Mouse (Mus musculus): ENCODE data around the gene Nop16. TPM values are rescaled to one million over a fixed set of nuclear protein-coding genes. Genes with fewer than 3 reads are reported as not detected.

Gene Nop16
- polyA plus RNA-seq, 1 experiment, result 16.0 TPM

DNA sequence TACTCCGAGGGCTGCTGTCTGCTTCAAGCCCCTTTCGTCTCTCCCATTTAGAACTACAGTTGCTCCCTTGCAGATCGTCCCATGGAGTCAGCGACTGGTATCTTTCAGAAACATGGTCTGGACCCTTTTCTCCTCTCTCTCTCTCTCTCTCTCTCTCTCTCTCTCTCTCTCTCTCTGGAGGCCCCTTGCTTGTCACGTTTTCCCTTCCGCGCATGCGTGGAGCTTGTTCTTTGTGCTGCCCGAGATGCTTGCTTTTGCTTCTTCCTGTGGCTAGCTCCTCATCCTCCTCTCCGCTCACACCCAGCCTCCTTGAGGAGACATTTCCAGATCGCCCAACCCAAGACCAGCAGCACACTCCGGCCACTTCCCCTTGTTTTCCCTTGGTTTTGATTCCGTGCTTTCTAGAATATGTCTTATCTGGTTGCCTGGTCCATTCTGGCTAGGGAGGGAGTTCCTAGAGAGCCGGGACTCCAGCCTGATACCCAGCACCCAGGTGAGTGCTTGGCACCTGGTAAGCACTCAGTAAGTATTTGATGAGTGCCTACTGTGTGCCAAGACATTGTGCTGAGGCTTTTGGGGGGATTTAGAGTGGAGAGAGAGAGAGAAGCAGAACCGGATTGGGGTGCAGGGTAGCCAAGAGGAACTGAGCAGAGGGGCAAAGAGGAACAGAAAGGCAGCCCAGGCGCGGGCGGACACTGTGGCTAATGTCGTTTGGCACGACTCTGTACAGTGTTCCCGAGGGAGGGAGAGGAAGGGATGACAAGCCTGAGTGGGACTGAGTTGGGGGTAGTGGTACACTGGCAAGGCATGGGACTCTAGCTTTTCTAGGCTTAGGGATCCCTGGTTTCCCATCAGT, 12.0 kb downstream of the Nop16 start:
- H3K4me3 ChIP-seq (ENCODE audit: insufficient read depth, low read depth, low read length), result peak overlapping the region; percentile 4; the same call in 1 of the 2 replicates
- H3K4me1 ChIP-seq (ENCODE audit: control insufficient read depth, insufficient read depth, insufficient read length, low read length), result peaks cover 4% of the 10 kb centered on the region; the same call in 1 of the 2 replicates
- peak overlapping the region; percentile 64 for H3K27ac ChIP-seq (replicated peaks; ENCODE audit: low read depth, low read length)

DNA sequence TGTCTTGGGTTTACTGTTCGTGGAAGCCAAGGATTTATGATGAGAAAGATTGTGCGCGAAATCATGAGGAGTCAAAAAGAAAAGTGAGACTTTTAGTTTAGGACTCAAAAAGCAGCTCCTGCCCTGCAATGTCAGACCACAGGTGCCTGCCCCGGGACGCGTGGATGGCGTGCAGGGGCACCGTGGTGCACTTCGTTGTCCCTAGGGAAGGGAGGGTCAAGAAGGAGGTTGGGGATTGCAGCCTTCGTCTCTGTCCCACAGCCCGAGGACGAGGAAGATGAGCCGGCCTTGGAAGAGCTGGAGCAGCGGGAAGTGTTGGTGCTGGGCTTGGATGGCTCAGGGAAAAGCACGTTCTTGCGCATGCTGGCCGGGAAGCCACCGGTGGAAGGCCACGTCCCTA, 14.4 kb downstream of the Nop16 start:
- H3K4me3 ChIP-seq (ENCODE audit: insufficient read depth, low read depth, low read length), result peak overlapping the region; percentile 87
- peaks cover 4% of the 10 kb centered on the region; the same call in 1 of the 2 replicates for H3K4me1 ChIP-seq (ENCODE audit: control insufficient read depth, insufficient read depth, insufficient read length, low read length)

GRCm38 (mm10) chr13:54574854-54575481, 14.9 kb downstream of the Nop16 start, which contains the start of gene Arl10:
Gene Arl10, plus strand, starts transcription at chr13:54575015.
- Histone ChIP-seq H3K4me3 (ENCODE audit: insufficient read depth, low read depth, low read length) (peak within 1 kb of the TSS; percentile 87), H3K4me1 (ENCODE audit: control insufficient read depth, insufficient read depth, insufficient read length, low read length) (peaks cover 4% of the 10 kb centered on the region; the same call in 1 of the 2 replicates), H3K27ac (replicated peaks; ENCODE audit: low read depth, low read length) (peak within 1 kb of the TSS; percentile 56)

More for the DNA sequence above, 14.4 kb downstream of the Nop16 start:
- peak overlapping the region; percentile 56; the same call in 1 of the 2 replicates for H3K27ac ChIP-seq (replicated peaks; ENCODE audit: low read depth, low read length)

DNA sequence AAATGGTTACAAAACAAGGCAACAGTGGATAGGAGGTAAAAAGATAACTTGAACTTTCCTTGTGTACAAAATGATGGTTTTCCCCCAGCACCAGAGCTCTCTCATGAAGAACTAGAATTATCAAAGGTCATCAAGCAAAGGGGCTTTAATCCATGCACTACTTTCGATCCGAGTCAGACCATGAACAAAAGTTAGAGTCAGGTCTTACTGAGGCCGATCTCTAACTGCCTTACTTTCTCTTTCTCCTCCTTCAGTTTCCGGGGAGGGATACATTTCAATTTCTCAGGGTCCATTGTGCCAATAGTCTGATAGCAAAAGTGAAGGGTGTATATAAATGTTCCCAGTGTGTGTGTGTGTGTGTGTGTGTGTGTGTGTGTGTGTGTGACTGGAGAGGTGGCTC, 17.3 kb downstream of the Nop16 start:
- Histone ChIP-seq H3K4me3 (ENCODE audit: insufficient read depth, low read depth, low read length) (no peak overlapping the region), H3K27ac (replicated peaks; ENCODE audit: low read depth, low read length) (no peak overlapping the region), H3K4me1 (ENCODE audit: control insufficient read depth, insufficient read depth, insufficient read length, low read length) (peaks cover 4% of the 10 kb centered on the region; the same call in 1 of the 2 replicates)

- Histone ChIP-seq H3K4me1 (ENCODE audit: control insufficient read depth, insufficient read depth, insufficient read length, low read length) (peaks cover 4% of the 10 kb centered on the region; the same call in 1 of the 2 replicates), H3K27ac (replicated peaks; ENCODE audit: low read depth, low read length) (no peak overlapping the region), H3K4me3 (ENCODE audit: insufficient read depth, low read depth, low read length) (no peak overlapping the region)
Measured at GRCm38 (mm10) chr13:54571637-54572036, 18.3 kb downstream of the Nop16 start.

DNA sequence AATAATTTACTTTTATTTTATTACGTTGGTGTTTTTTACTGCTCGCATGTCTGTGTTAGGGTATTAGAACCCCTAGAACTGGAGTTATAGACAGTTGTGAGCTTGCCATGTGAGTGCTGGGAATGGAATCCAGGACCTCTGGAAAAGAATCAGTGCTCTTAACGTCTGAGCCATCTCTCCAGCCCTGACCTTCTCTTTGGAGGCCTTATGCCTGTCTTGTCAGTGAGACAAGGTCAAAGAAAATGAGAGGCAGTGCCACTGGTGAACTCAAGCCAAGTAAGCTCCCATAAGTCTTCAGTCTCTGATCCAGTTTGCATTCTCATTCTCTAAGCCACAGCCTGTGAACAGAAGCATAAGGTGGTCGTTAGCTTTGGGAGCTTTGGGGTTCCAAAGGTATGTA, 19.2 kb downstream of the Nop16 start:
- peaks cover 3% of the 10 kb centered on the region; the same call in 1 of the 2 replicates for H3K4me1 ChIP-seq (ENCODE audit: control insufficient read depth, insufficient read depth, insufficient read length, low read length)
- no peak overlapping the region for H3K27ac ChIP-seq (replicated peaks; ENCODE audit: low read depth, low read length)
- H3K4me3 ChIP-seq (ENCODE audit: insufficient read depth, low read depth, low read length), result no peak overlapping the region

GRCm38 (mm10) chr13:54569282-54569681, 20.6 kb downstream of the Nop16 start:
- Histone ChIP-seq H3K4me1 (ENCODE audit: control insufficient read depth, insufficient read depth, insufficient read length, low read length) (no peaks in the 10 kb centered on the region), H3K27ac (replicated peaks; ENCODE audit: low read depth, low read length) (no peak overlapping the region), H3K4me3 (ENCODE audit: insufficient read depth, low read depth, low read length) (no peak overlapping the region)

DNA sequence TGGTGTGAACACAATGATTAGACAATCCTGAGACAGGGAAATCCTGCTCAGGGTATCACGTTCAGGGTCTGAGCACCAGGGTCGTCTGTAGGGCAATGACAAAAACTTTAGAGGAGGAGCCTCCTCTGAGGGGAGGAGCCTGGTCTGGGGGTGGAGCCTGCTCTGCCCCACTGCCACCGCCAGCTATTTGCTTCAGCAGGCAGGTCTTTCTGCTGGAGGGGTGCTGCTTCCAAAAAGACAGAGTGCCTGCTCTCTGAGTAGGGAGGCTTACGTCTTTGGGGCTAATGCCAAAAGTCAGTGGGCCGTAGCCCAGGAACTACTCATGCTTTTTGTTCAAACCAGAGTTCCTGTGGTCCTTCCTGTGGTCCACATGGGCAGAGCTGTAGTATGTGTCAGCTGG, 21.5 kb downstream of the Nop16 start:
- Histone ChIP-seq H3K4me3 (ENCODE audit: insufficient read depth, low read depth, low read length) (no peak overlapping the region), H3K27ac (replicated peaks; ENCODE audit: low read depth, low read length) (no peak overlapping the region), H3K4me1 (ENCODE audit: control insufficient read depth, insufficient read depth, insufficient read length, low read length) (0 out of 2 replicates have a peak, but pooled peaks cover 3% of the 10 kb centered on the region)

GRCm38 (mm10) chr13:54565594-54566345, 24.1 kb downstream of the Nop16 start:
- H3K27ac ChIP-seq (replicated peaks; ENCODE audit: low read depth, low read length), result peak overlapping the region; percentile 35; the same call in 1 of the 2 replicates
- peak overlapping the region; percentile 75 for H3K4me3 ChIP-seq (ENCODE audit: insufficient read depth, low read depth, low read length)
- peaks cover 5% of the 10 kb centered on the region; the same call in 1 of the 2 replicates for H3K4me1 ChIP-seq (ENCODE audit: control insufficient read depth, insufficient read depth, insufficient read length, low read length)

DNA sequence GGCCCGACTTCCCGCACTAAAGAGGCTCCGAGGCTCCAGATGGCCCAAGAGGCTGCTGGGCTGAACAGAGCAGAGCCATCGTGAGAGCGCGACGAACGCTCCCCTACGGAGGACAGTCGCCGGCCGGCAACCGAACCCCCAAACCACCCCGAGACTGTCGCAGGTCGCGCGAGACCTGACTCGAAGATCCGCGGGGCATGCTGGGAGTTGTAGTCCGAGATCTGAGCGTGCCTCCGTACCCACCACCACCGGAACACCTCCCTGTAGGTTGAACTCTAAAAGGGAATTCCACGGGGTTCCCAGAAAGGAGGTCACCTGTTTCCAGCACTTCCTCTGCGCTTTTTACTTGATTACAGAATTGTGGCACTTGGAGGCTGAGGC, 24.7 kb downstream of the Nop16 start, which contains the start of gene 4833439L19Rik:
TSS of gene 4833439L19Rik (minus strand) at position 235 of the 381 bp plus-strand sequence.
- H3K27ac ChIP-seq (replicated peaks; ENCODE audit: low read depth, low read length), result peak within 1 kb of the TSS; percentile 53

GRCm38 (mm10) chr13:54564232-54565200, 25.4 kb downstream of the Nop16 start:
- Histone ChIP-seq H3K27ac (replicated peaks; ENCODE audit: low read depth, low read length) (peak overlapping the region; percentile 53), H3K4me3 (ENCODE audit: insufficient read depth, low read depth, low read length) (peak overlapping the region; percentile 75), H3K4me1 (ENCODE audit: control insufficient read depth, insufficient read depth, insufficient read length, low read length) (peaks cover 5% of the 10 kb centered on the region; the same call in 1 of the 2 replicates)

More for the DNA sequence above, 24.7 kb downstream of the Nop16 start, which contains the start of gene 4833439L19Rik:
- peak within 1 kb of the TSS; percentile 75 for H3K4me3 ChIP-seq (ENCODE audit: insufficient read depth, low read depth, low read length)
- H3K4me1 ChIP-seq (ENCODE audit: control insufficient read depth, insufficient read depth, insufficient read length, low read length), result peaks cover 5% of the 10 kb centered on the region; the same call in 1 of the 2 replicates

DNA sequence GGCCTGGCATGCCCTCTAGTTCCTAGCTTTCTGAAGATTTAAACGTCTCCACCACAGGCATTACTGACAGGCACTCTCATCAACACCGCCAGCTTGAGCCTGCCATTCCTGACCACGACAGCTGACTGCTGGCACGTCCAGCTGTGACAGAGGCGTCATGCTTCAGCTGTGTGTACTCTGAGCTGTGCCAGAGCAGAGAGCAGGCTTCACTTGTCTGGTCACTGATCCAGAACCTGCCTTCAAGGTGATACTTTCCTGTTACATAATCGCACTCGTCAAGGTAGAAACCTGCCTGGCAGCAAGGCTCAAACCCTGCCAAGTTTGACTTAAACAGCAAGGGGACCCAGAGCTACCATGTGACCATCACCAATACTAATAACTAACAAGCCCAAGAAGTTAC, 27.3 kb downstream of the Nop16 start:
- Histone ChIP-seq H3K4me3 (ENCODE audit: insufficient read depth, low read depth, low read length) (no peak overlapping the region), H3K4me1 (ENCODE audit: control insufficient read depth, insufficient read depth, insufficient read length, low read length) (peaks cover 5% of the 10 kb centered on the region; the same call in 1 of the 2 replicates), H3K27ac (replicated peaks; ENCODE audit: low read depth, low read length) (no peak overlapping the region)

GRCm38 (mm10) chr13:54560608-54561007, 29.3 kb downstream of the Nop16 start:
- Histone ChIP-seq H3K4me1 (ENCODE audit: control insufficient read depth, insufficient read depth, insufficient read length, low read length) (peaks cover 9% of the 10 kb centered on the region), H3K4me3 (ENCODE audit: insufficient read depth, low read depth, low read length) (no peak overlapping the region), H3K27ac (replicated peaks; ENCODE audit: low read depth, low read length) (no peak overlapping the region)

GRCm38 (mm10) chr13:54559656-54560055, 30.2 kb downstream of the Nop16 start:
- Histone ChIP-seq H3K27ac (replicated peaks; ENCODE audit: low read depth, low read length) (no peak overlapping the region), H3K4me1 (ENCODE audit: control insufficient read depth, insufficient read depth, insufficient read length, low read length) (peaks cover 9% of the 10 kb centered on the region), H3K4me3 (ENCODE audit: insufficient read depth, low read depth, low read length) (no peak overlapping the region)
